Mouse (Mus musculus) spleen, embryonic (tissue): ENCODE data around the gene Dpp4.

Experiments used
- CTCF ChIA-PET: fragments of 350-600 bp; sonication (Branson Sonifier 250); formaldehyde crosslinking; loops from one replicate; lab custom pipeline; 2022; lab: Charles Lee

Dpp4 gene

GRCm38 (mm10) chr2:62363606-62364005 lies 48.4 kb downstream of the Dpp4 start:
- CTCF ChIA-PET = no interaction called here

GRCm38 (mm10) chr2:62362211-62362610 lies 49.8 kb downstream of the Dpp4 start:
- CTCF ChIA-PET = interaction anchor here (0.7 kb wide), 1 partner anchor 44 kb away, joined by 3 read pairs; no protein-coding TSS in a partner anchor

- CTCF ChIA-PET = interaction anchor here (0.7 kb wide), 1 partner anchor 263 kb away, joined by 3 read pairs; no protein-coding TSS in a partner anchor
Observed at GRCm38 (mm10) chr2:62361514-62361913, 50.5 kb downstream of the Dpp4 start.

- CTCF ChIA-PET = interaction anchor here (0.7 kb wide), 1 partner anchor 264 kb away, joined by 3 read pairs; no protein-coding TSS in a partner anchor
Observed at GRCm38 (mm10) chr2:62360872-62361271, 51.2 kb downstream of the Dpp4 start.

GRCm38 (mm10) chr2:62357259-62357658 lies 54.8 kb downstream of the Dpp4 start:
- CTCF ChIA-PET = no interaction called here

GRCm38 (mm10) chr2:62356606-62357005 lies 55.4 kb downstream of the Dpp4 start:
- CTCF ChIA-PET = no interaction called here

GRCm38 (mm10) chr2:62355766-62356165 lies 56.3 kb downstream of the Dpp4 start:
- CTCF ChIA-PET = no interaction called here

GRCm38 (mm10) chr2:62352035-62352434 lies 60.0 kb downstream of the Dpp4 start:
- CTCF ChIA-PET = no interaction called here

- CTCF ChIA-PET = no interaction called here
Observed at GRCm38 (mm10) chr2:62347762-62348161, 64.3 kb downstream of the Dpp4 start.

GRCm38 (mm10) chr2:62346771-62347170 lies 65.3 kb downstream of the Dpp4 start:
- CTCF ChIA-PET = no interaction called here

GRCm38 (mm10) chr2:62344367-62344766 lies 67.7 kb downstream of the Dpp4 start:
- CTCF ChIA-PET = no interaction called here

- CTCF ChIA-PET = interaction anchor here (0.6 kb wide), 1 partner anchor 103 kb away, joined by 3 read pairs; no protein-coding TSS in a partner anchor
Observed at GRCm38 (mm10) chr2:62341734-62342128, 70.3 kb downstream of the Dpp4 start.

- CTCF ChIA-PET = interaction anchor here (0.6 kb wide), 1 partner anchor 103 kb away, joined by 3 read pairs; no protein-coding TSS in a partner anchor
Observed at GRCm38 (mm10) chr2:62341061-62341733, 70.8 kb downstream of the Dpp4 start.

GRCm38 (mm10) chr2:62339222-62339944 lies 72.6 kb downstream of the Dpp4 start:
- CTCF ChIA-PET = no interaction called here

- CTCF ChIA-PET = no interaction called here
Observed at GRCm38 (mm10) chr2:62337086-62337485, 74.9 kb downstream of the Dpp4 start.

GRCm38 (mm10) chr2:62334397-62335243 lies 77.4 kb downstream of the Dpp4 start:
- CTCF ChIA-PET = no interaction called here

GRCm38 (mm10) chr2:62332465-62332864 lies 79.6 kb downstream of the Dpp4 start:
- CTCF ChIA-PET = no interaction called here

- CTCF ChIA-PET = no interaction called here
Observed at GRCm38 (mm10) chr2:62331913-62332312, 80.1 kb downstream of the Dpp4 start.

GRCm38 (mm10) chr2:62325388-62325787 lies 86.6 kb downstream of the Dpp4 start:
- CTCF ChIA-PET = no interaction called here

- CTCF ChIA-PET = no interaction called here
Observed at GRCm38 (mm10) chr2:62323078-62323637, 88.9 kb downstream of the Dpp4 start.

- CTCF ChIA-PET = no interaction called here
Observed at GRCm38 (mm10) chr2:62319489-62319888, 92.5 kb downstream of the Dpp4 start.

- CTCF ChIA-PET = no interaction called here
Observed at GRCm38 (mm10) chr2:62316930-62317329, 95.1 kb downstream of the Dpp4 start.
